In the genomic region with DNA sequence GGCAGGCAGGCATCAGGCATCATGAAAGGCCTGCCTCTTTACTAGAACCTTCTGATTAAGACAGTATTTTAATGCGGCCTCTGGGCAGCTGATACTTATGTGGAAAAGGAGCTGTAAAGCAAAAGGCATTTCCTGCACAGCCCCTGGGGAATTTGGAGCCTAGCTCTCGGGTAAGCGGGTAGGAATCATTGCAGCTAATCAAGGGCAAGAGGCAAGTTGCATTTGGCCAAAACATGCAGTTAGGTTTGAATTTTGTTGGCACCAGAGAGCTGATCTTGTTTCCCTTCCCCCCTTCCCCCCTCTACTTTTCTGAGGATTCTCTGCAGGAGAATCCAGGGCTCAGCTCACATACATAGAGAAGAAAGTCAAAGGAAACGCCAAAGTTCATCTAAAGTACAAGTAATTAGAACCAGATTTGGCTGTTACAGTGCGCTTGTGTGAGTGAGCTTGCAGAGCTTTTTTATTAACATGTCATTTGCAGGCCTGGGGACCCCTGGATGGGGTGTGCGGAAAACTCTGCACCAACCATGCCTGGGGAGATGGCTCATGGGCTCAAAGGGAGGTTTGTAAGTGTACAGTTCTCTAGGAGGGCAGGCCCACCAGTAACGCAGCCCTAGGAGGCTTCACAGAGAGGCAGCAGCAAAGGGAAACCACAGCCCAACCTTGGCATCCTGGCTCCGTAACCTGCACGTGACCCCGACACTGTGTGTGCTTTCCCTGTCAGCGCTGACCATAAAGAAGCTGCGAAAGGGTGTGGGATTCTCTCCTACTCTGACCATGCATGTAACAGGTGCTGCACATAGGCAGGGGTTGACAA, we compare ENCODE assay signal across 8 mouse cellular contexts.
DNase-seq lines count a peak whose midpoint lies in the region; ATAC-seq and TF ChIP-seq lines count a peak whose summit lies in the region.

No protein-coding gene starts in this region.

- no peak overlapping the region for H3K4me3 ChIP-seq in forebrain, embryonic 10.5 days
- H3K4me3 ChIP-seq in forebrain, postnatal 0 days (ENCODE audit: low read depth, low read length), result no peak overlapping the region
- no peak overlapping the region for H3K4me3 ChIP-seq in embryonic facial prominence, embryonic 13.5 days
- no peak overlapping the region for H3K4me3 ChIP-seq in hindbrain, embryonic 15.5 days
- no peak overlapping the region for H3K4me3 ChIP-seq in forebrain, embryonic 12.5 days (replicated peaks)

- no peaks in the 10 kb centered on the region for H3K27me3 ChIP-seq in forebrain, embryonic 10.5 days (ENCODE audit: poor library complexity, severe bottlenecking)
- no peaks in the 10 kb centered on the region for H3K27me3 ChIP-seq in forebrain, postnatal 0 days (ENCODE audit: insufficient read depth, low read length)
- H3K27me3 ChIP-seq in embryonic facial prominence, embryonic 13.5 days, result no peaks in the 10 kb centered on the region
- H3K27me3 ChIP-seq in hindbrain, embryonic 15.5 days, result no peaks in the 10 kb centered on the region
- no peaks in the 10 kb centered on the region for H3K27me3 ChIP-seq in forebrain, embryonic 12.5 days

- intact Hi-C loops in left cerebral cortex, postnatal 36 days (cut with DNase I), result no loop called here

- H3K4me1 ChIP-seq in forebrain, embryonic 10.5 days, result peaks cover 17% of the 10 kb centered on the region
- H3K4me1 ChIP-seq in forebrain, postnatal 0 days (ENCODE audit: insufficient read depth), result 0 out of 2 replicates have a peak, but pooled peaks cover 3% of the 10 kb centered on the region
- peaks cover 36% of the 10 kb centered on the region for H3K4me1 ChIP-seq in embryonic facial prominence, embryonic 13.5 days
- peaks cover 15% of the 10 kb centered on the region for H3K4me1 ChIP-seq in hindbrain, embryonic 15.5 days (replicated peaks)
- H3K4me1 ChIP-seq in forebrain, embryonic 12.5 days, result 0 out of 2 replicates have a peak, but pooled peaks cover 9% of the 10 kb centered on the region

- TF ChIP-seq CTCF in forebrain, postnatal 0 days (IDR thresholded peaks at IDR 0.05; ENCODE audit: low read depth), result no peak

- H3K27ac ChIP-seq in forebrain, embryonic 10.5 days, result peak overlapping the region; percentile 72
- H3K27ac ChIP-seq in forebrain, postnatal 0 days (ENCODE audit: low read depth, low read length), result no peak overlapping the region
- H3K27ac ChIP-seq in embryonic facial prominence, embryonic 13.5 days, result peak overlapping the region; percentile 84
- peak overlapping the region; percentile 31; the same call in 1 of the 2 replicates for H3K27ac ChIP-seq in hindbrain, embryonic 15.5 days (replicated peaks)
- no peak overlapping the region for H3K27ac ChIP-seq in forebrain, embryonic 12.5 days

- WGBS in forebrain, embryonic 10.5 days, result 56% methylated on average over 12 of the region's 12 CpGs
- WGBS in forebrain, postnatal 0 days, result 60% methylated on average over 12 of the region's 12 CpGs
- WGBS in embryonic facial prominence, embryonic 13.5 days, result 9% methylated on average over 12 of the region's 12 CpGs
- WGBS in hindbrain, embryonic 15.5 days, result 65% methylated on average over 12 of the region's 12 CpGs
- WGBS in forebrain, embryonic 12.5 days, result 65% methylated on average over 12 of the region's 12 CpGs

- H3K36me3 ChIP-seq in forebrain, embryonic 10.5 days (replicated peaks), result no peaks in the 10 kb centered on the region
- H3K36me3 ChIP-seq in forebrain, postnatal 0 days (ENCODE audit: insufficient read depth), result no peaks in the 10 kb centered on the region
- H3K36me3 ChIP-seq in embryonic facial prominence, embryonic 13.5 days, result no peaks in the 10 kb centered on the region
- H3K36me3 ChIP-seq in hindbrain, embryonic 15.5 days, result no peaks in the 10 kb centered on the region
- no peaks in the 10 kb centered on the region for H3K36me3 ChIP-seq in forebrain, embryonic 12.5 days (replicated peaks)

- H3K9me3 ChIP-seq in forebrain, embryonic 10.5 days, result no peaks in the 10 kb centered on the region
- no peaks in the 10 kb centered on the region for H3K9me3 ChIP-seq in forebrain, postnatal 0 days (ENCODE audit: low read length)
- no peaks in the 10 kb centered on the region for H3K9me3 ChIP-seq in embryonic facial prominence, embryonic 13.5 days
- no peaks in the 10 kb centered on the region for H3K9me3 ChIP-seq in hindbrain, embryonic 15.5 days
- no peaks in the 10 kb centered on the region for H3K9me3 ChIP-seq in forebrain, embryonic 12.5 days

- H3K9ac ChIP-seq in forebrain, postnatal 0 days, result no peak overlapping the region
- H3K9ac ChIP-seq in embryonic facial prominence, embryonic 13.5 days, result no peak overlapping the region
- H3K9ac ChIP-seq in hindbrain, embryonic 15.5 days, result no peak overlapping the region
- H3K9ac ChIP-seq in forebrain, embryonic 12.5 days, result no peak overlapping the region

- no peak overlapping the region for H3K4me2 ChIP-seq in forebrain, postnatal 0 days (ENCODE audit: low read depth)
- peak overlapping the region; percentile 43 for H3K4me2 ChIP-seq in embryonic facial prominence, embryonic 13.5 days
- no peak overlapping the region for H3K4me2 ChIP-seq in hindbrain, embryonic 15.5 days
- H3K4me2 ChIP-seq in forebrain, embryonic 12.5 days, result no peak overlapping the region

- ATAC-seq in forebrain, postnatal 0 days, result no peak
- ATAC-seq in embryonic facial prominence, embryonic 13.5 days (ENCODE audit: insufficient number of reproducible peaks, insufficient read depth, low FRiP score, low TSS enrichment, low read depth), result peak; percentile 81
- no peak for ATAC-seq in hindbrain, embryonic 15.5 days (ENCODE audit: low FRiP score, low read depth)
- ATAC-seq in forebrain, embryonic 12.5 days (ENCODE audit: low FRiP score), result no peak

- DNase-seq in forebrain, embryonic 10.5 days (ENCODE audit: extremely low spot score, low spot score), result no peak
- DNase-seq in forebrain, postnatal 0 days, result no peak
- DNase-seq in mesoderm, embryonic 11.5 days (ENCODE audit: low read depth, low spot score), result peak; percentile 72
- DNase-seq in retina, embryonic 14.5 days (ENCODE audit: low spot score), result no peak
- no peak for DNase-seq in left cerebral cortex, postnatal 36 days (ENCODE audit: low spot score in 2 of 2)

Comparison
In these comparisons a context has a peak if more than half of its experiments do, and no peak if none do; other contexts are left out.
1. H3K27ac ChIP-seq: peak in forebrain, embryonic 10.5 days (single experiment), embryonic facial prominence, embryonic 13.5 days (single experiment) and hindbrain, embryonic 15.5 days (single experiment); none in forebrain, postnatal 0 days (single experiment) and forebrain, embryonic 12.5 days (single experiment).